Mouse (Mus musculus) 3134 (cell line): ENCODE measurements around the gene Gm14569.

Experiments used
- DNase-seq: peaks from one replicate; pipeline ENCODE4 v3.0.0-alpha.2; 2011; ENCODE audit warnings: low spot score; ENCODE audit not compliant: insufficient read length; ENCODE audit errors: extremely low read depth

The Gm14569 gene

DNA sequence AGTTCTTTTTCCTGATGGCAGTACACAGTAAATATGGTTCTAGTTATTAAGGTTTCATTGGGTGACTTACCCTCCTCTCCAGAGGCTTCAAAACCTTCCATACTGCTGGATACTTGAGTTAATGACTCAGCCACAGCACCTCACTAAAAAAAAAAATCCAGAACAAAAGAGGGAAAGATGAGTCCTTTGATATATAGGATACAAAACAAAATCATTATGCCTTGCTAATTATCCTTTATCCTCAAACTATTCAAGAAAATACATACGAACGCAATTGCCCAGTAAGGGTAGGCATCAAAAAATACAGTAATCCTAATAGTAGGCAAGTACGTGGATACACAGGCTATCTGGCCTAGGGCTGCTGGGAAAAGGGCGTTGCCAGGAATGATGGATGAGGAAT, at the start of gene Gm14569:
TSS of gene Gm14569 (minus strand) at position 101 of the 400 bp plus-strand sequence.
- DNase-seq: no peak

DNA sequence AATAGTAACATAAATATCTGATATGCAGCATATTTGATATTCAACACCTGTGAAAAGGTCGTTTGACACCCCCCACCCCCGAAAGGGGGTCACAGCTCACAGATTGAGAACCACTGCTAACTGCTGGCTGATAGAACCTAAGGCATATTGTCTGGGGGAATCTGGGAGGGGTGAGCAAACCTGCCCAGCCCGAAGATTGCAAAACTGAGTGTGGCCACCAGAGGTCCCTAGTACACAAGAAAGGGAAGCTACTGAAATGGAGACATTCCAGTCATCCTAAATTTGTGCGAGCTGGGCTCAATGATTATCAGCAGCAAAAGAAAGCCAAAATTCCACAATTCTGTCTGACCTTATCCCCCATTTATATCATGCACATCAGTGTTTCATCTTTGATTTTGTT, 42.9 kb upstream of the Gm14569 start:
- DNase-seq: no peak

DNA sequence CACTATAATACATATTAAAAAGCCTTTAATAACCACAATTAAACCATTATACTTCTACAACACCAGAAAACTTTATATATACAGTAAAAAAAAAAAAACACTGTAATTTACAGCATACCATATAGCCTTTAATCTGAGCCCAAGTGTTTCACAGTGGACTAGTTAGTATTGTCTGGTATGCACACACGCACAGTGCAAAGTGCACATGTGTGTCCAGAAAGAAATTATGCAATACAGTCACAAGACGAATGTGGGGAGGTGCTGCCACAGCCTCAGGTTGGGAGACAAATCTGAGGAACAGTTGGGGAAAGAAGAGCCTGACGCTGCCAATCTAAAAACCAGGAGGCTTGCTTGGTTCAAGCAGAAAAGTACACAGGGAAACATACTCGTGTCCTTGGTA, 42.1 kb upstream of the Gm14569 start:
- no peak for DNase-seq

DNA sequence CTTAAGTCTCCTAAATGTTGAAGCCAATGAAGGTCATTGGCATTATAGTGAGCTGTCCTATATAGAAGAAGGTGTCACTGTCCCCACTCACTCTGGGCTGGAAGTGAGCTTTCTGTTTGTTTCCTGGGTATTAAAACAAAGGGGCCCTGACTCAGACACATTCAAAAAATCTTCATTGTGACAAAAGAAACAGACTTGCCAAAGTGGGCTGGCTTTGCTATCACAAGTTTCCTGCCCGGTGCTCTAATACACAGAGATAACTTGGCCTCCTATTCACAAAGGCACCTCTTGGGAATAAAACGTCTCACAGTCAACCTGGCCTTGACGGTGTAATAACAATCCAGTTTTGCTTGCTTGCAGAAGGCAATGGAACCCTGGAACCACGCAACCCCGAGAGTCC, 38.6 kb upstream of the Gm14569 start:
- DNase-seq: no peak

DNA sequence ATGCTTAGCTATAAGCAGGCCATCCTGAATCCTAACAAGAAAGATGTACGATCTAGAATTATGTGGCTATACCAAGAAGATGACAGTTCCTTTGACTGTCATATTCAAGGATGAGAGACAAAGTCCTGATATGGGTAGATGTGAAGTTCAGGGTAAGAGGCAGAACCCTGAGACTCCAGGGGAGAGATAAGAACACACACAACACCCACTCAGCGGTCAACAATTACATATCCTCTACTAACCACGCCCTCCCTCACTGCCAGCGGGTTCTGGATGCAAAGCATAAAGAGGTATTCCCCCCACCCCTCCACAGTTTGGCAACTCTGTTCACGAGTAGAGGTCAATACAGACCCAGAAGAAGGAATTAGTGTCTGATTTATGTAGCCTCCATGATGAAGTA, 32.1 kb upstream of the Gm14569 start:
- no peak for DNase-seq

DNA sequence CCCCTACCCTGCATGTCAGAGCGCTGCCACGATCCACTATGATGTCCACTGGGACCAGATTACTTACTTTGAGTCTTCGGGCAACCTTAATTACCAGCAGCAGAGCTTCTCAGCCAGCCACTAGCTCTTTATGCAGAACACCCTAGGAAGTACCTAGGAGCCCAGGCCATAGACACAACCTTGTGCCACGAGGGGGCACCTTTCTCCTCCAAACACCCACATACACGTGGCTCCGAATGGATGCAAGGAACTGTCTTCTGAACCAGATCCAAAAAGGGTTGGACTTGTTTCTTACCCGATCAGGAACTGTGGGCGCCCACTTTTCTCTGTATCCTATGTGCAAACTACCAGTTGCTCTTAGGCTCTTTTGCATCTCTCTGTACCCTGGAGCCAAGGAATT, 22.1 kb upstream of the Gm14569 start:
- no peak for DNase-seq

DNA sequence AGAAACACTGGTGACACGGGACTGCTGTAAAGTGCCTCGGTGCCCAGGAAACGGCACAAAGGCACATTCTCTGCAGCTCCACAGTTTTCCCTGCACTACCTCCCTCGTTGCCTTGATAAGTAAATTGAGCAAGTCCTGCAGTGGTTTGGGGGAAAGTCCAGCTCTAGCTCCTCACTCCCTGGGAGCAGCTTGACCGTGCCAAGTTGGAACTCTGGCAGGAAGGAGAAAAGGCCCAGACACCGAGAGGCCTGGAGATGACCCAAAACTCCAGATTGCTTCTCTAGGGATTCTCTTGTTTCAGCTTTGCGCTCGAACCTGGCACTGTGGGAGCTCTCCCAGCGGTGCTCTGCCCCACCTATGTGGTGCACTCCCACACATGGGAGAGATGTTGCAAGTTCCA, 21.6 kb upstream of the Gm14569 start:
- DNase-seq: no peak

DNA sequence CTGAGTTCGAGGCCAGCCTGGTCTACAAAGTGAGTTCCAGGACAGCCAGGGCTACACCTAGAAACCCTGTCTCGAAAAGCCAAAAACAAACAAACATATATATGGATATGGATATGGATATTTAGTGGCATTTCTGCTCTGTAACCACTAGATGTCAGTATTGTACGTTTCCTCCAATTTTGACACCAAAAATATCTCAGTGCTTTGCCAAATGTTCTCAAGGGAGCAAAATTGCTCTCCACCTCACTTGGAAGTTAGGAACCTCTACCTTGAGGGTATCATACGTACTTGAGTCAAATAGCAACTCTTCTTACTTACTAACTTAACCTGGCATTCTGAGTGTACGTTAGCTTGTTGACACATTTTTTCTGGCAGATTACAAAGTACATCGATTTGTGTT, 15.2 kb upstream of the Gm14569 start:
- no peak for DNase-seq

DNA sequence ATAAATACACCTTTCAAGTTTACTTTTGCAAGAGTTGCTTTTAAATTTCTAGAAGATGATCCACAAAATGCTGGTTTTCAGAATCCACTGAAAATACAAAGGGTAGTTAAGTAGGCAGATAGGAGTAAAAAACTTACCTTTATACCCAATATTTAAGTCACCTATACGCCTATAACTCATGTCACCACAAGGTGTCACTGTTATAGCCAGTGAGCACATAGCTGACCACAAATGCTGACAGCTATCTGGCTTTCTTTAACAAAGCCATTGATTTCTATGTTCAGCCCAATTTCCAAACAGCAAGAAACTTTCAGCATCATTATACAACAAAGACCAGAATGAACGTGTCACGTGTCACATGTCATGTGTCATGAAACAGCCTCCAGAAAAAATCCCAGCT, 2.1 kb downstream of the Gm14569 start:
- no peak for DNase-seq

DNA sequence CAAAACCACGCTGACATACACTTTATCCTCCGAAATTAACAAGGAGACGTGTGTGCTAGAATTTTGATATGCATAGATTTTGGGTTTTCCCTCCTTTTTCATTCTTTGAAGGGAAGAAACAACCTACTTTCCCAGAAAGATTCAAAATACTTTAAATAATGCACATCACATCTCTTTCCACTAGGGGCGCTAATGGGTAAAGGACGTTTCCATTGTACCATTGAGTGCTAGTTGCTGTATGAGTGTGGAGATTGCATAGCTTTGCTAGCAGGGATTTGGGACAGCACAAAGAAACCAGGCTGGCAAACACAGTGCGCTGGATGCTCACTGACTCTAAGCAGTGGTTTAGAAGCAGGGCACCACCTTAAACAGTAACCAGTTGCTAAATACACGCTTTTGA, 3.6 kb downstream of the Gm14569 start:
- no peak for DNase-seq

DNA sequence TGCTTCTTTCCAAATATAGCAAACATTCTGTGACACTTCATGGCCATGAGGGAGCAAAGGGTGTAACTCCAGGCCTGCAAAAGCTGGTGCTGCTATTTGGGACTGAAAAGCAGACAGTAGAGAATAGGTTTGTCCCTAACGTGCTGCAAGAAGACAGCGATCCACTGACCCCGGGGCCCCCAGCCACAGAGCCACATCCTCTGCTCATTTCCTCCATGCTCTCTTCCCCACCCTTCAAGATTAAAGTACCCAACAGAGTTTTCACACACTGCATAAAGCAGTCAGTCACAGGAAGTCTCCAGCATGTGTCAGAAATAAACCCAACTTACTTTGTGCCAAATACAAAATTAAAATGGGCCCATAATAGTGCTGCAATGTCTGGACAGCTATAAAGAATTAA, 16.8 kb downstream of the Gm14569 start:
- DNase-seq: no peak

DNA sequence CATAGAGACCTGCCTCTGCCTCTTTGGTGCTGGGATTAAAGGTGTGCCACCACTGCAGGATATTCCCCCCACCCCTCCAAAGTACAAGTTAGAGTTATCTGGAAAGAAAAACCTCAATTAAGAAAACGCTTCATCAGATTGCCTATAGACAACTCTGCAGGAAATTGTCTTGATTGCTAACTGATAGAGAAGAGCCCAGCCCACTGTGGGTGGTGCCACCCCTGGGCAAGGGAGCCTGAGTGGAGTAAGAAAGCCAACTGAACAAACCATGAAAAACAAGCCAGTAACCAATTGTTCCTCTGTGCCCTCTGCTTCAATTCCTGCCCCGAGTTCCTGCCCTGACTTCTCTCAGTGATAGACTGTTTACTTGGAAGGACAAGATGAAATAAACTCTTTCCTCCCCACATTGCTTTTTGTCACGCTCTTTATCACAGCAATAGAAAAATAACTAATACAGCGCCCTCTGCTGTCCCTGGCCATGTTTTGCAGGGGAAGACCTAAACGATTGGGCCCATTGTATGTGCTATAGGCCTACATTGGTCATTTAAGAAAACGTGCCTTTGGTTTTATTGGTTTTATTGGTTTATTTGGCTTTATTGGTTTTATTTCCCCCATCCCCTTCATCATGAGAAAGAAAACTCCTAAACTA, 17.4 kb downstream of the Gm14569 start:
- DNase-seq: no peak

DNA sequence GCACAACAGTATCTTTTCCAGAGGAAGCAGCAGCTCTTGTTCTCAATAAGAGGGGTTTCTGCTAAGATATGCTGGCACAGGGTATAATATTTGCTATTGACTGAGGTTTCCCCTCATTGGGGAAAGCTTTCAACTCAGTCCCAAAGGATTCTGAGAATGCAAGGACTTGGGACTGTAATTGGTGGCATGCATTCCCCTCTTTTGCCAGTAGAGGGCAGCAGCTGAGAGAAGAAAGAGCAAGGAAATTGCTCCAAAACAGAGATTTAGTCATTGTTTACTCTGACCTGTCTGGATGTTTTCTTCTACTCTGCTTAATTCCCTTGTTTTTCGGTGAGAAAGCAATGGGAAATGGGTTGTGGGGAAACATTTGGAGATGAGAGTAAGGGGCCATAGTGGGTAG, 35.6 kb downstream of the Gm14569 start:
- DNase-seq: no peak

DNA sequence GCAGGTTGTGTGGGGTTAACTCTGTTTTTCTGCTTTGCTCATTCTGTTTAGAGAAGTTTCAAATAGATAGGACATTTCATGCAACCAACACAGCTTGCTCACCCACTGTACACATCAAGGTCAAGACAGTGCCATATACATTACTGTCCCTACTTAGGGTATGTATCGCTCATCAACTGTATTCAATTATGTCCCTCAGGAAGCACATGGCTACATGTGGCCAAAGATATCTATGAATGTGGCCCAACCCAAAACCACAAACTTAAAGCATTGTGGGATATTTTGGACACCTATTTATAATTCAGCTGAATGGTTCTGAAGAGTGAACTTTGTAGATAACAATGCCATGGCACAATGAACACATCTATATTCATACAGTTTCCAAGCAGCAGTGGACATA, 53.7 kb downstream of the Gm14569 start:
- DNase-seq: no peak

DNA sequence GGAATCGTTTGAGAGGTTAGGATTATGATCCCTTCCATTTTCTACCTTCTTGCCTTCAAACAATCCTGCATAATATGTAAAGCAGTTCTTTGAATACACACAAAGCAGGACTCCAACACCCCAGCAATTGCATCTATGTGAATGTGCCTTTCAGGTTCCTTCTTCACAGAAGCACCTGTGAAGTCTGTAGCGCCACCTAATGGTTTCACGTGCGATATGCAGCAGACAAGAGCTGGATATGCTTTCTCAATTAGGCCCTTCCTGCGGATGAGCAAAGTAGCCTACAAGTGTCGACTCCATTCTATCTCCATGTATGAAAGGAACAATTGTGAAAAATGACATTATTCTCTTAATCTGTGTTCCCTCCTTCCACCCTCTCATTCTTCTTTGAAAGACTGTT, 56.6 kb downstream of the Gm14569 start:
- DNase-seq: no peak

DNA sequence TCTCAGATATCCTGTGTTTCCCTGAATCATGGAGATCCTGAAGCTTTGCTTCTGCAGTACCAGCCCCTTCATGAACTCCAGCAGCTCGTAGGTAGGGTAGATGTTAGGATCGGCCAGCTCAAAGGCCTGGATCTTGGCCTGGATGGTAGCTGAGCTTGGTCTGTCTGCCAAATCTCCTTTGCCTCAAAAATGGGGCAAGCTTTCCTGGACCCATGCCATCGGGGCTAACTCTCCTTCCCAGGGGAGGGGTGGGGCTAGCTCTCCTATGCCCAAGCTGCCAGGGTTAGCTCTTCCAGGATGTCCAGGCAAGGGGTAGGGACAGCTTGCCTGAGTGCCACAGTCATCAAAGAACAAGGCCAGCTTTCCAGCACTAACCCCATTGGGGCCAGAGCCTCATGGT, 72.5 kb downstream of the Gm14569 start:
- DNase-seq: no peak

DNA sequence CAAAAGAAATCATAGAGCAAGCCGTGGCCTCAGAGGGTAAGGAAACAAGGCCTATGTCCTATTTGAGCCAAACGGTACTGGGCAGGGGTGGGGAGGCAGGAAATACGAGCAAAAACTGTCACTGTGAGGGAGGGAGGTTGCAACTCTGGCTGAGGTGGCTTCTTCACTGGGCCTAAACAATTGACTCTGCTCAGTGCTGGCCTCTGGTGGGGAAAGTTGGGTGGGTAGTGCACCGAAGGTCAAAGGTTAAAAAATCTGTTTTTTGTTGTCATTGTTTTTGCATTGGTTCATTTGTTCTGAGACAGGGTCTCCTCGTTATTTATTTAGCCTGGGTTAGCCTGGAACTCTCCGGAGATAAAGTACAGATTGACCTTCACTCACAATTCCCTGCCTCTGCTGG, 89.3 kb downstream of the Gm14569 start:
- no peak for DNase-seq

DNA sequence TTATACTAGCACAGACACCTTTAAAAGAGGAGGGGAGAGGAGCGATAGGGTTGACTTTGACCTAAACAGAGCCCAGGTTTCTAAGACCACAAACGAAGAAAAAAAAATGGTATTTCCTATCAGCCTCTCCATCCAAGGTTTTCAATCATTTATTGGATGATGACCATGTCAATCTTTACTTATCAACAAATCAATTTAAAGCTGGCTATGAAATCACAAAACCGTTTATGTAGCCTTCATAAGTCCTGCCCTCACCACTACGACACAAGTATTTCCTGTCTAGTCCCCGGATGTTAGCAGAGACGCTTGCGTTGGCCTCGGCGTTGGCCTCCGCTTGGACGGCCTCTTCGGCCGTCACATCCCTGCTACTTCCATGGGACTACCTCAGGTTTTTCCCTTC, 90.7 kb downstream of the Gm14569 start, which contains the start of gene Gm6268:
TSS of gene Gm6268 (plus strand) at position 301 of the 400 bp plus-strand sequence.
- no peak for DNase-seq

DNA sequence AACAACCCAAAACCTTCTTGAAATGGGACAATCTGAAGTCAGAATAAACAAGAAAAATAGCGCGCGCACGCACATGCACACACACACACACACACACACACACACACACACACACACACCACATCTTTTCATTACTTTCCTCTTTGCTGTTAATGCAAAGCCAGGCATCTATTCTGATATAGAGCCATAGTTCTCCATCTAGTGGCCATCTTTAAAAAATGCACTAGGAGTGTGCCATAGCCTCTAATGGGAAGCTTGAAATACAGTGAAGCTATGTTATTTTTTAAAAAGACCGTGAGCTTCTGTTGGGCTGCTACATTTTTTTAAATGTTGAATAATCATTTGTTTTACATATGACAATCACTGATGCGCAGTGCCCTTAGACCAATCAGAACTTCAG, 98.4 kb downstream of the Gm14569 start:
- DNase-seq: no peak

DNA sequence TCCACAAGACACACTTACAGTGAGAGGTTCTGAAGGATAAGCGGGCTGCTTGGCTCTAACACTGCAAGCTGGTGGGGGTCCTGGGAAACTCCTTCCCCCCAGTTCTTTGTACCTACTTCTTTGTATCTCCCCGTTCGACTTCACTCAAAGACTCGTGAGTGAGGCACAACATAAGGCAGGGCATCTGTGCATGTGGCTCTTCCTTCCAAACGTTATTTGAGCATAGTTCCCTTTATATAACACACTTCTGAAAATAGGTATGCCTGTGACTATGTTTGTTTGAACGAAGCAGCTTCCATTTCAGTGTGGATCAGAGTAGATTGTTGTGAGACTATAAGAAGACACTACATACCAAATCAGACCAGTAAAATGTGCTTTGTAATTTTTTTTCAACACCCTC, 99.0 kb downstream of the Gm14569 start:
- no peak for DNase-seq

DNA sequence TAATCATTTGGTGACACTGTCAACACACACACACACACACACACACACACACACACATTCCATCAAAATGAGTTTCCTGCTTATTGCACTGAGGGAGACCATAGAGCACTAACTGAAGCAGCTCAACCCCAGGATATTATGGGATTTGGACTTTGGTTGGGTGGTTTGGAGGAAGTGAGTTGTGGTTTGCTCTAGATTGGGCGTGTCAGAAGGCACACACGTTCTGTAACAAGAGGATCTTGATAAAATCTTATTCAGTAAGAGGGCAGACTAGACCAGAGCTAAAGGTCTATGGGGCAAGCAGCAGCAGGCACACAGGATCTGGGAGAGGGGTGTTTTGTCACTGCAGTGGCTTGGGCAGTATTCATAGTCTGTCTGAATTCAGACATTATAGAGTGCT, 101.1 kb downstream of the Gm14569 start:
- DNase-seq: peak; percentile 19

DNA sequence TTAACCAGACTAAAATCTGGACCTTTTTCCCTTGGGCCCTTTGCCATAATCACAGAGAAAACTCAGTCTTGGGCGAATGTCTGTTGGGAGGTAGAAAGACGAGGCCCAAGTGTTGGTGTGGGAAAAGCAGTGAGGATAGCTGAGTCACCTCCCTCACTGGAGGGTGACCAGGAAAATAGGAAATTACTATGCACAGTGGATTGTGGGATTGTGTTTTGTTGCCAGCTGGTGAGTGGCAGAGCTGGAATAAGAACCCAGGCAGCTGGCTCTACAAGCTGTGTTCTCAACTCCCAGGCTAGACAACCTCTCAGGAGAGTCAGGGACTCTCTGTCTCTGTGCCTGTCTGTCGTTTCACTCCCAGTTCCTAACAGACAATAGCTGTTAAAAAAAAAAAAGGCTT, 101.7 kb downstream of the Gm14569 start:
- DNase-seq: peak; percentile 27

DNA sequence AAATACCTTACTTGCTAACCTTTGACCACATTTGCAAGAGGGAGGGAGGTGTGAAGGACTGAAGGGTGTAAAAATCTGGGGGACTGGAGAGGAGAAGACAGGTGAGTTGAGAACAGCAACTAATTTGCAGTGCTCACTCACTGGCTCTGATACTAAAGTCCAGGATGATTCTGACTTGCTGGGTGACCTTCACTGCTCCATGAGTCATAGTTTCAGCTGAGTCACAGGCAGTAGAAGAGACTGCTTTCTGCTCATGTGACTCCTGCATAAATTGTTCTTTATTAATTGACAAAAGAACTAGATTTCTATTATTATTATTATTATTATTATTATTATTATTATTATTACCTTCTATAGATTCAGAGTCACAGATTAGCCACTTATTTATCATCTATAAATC, 106.3 kb downstream of the Gm14569 start:
- DNase-seq: no peak
